Mouse (Mus musculus) embryo, embryonic 9.5 days (tissue): ENCODE measurements around the gene Cxcl5.

Experiments
- DNase-seq: peaks from one replicate; pipeline ENCODE4 v3.0.0-alpha.2; 2017; ENCODE audit errors: extremely low spot score

Cxcl5 gene

DNA sequence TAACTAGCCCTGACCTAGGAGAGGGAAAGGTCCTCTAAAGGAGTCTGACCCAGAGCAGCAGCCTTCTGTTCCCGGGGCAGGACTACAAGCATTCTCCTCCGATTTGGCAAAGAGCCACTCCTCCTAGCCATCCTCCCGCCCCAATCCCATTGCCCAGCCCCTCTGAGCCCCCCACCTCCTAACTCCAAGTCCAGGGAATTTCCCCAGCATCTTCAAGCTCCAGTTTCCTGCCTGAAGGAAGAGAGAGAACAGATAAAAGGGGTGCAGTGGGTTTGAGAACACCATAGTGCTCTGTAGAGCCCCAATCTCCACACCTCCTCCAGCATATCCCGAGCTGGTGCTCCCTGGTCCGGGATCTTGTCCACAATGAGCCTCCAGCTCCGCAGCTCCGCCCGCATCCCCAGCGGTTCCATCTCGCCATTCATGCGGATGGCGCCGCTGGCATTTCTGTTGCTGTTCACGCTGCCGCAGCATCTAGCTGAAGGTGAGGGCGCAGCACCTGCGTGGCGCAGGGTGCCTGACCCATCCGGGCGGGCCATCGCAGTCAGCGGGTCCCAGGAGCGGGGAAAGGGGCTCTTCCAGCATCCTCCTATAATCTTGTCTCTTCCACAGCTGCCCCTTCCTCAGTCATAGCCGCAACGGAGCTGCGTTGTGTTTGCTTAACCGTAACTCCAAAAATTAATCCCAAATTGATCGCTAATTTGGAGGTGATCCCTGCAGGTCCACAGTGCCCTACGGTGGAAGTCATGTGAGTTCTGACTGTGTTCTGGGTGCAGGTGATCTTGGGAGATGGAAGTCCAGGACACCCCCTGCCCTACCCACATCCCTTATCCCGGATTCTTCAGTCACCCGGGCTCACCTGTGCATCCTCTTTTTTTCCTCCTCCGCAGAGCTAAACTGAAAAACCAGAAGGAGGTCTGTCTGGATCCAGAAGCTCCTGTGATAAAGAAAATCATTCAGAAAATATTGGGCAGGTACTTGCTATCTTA is at the start of gene Cxcl5:
Gene Cxcl5 (plus strand): TSS at position 284 of the 989 bp plus-strand sequence.
- peak; percentile 26 for DNase-seq

DNA sequence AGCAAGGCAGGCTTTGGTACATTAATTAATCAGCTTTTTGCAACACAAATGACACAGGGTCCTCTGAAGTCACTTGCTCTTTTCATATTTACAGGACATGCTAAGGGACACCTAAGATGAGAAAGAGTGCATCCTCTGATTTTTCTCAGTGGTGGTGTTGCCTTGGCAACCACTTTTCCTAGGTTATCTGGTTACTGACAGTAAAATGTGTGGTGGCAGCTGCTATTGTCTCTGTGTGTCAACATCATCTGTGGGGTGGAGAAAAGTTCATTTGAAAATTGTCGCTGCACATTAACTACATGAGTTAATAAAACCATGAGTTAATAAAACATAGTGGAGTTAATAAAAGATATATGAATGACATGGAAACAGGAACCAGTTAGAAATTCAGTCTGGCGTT is 47.8 kb upstream of the Cxcl5 start:
- no peak for DNase-seq

DNA sequence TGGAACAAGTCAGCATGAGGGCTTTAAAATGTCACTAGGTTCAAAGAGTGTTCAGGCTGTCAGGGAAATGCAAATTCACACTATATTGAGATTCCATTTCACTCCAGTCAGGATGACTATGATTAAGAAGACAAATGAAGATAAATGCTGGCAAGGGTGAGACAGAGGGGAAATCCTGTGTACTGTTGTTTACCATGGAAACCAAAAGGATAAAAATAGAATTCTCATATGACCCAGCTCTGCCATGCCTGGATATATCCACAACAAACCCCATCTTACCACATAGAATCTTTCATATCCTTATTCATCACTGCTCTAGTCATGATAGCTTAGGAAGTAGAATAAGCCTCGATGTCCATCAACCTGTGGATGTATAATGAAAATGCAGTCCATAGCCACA is 41.2 kb upstream of the Cxcl5 start:
- no peak for DNase-seq

DNA sequence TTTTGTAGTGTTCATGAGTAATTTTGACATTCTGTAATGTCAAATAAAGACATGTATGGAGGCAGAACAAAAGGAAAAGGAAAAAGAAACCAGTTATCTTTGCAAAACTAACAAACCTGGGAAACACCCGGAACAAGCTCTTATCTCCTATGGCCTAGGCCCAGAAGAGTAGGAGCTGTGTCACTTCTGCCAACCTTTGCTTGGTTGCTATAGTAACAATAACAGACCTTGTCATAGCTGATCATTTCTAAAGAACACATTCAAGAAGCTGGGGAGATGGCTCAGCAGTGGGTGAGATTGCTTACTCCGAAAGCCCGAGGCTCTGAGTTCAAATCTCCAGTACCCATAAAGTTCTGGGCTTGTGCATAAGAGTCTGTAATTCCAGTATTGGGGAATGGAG is 36.5 kb upstream of the Cxcl5 start:
- no peak for DNase-seq

DNA sequence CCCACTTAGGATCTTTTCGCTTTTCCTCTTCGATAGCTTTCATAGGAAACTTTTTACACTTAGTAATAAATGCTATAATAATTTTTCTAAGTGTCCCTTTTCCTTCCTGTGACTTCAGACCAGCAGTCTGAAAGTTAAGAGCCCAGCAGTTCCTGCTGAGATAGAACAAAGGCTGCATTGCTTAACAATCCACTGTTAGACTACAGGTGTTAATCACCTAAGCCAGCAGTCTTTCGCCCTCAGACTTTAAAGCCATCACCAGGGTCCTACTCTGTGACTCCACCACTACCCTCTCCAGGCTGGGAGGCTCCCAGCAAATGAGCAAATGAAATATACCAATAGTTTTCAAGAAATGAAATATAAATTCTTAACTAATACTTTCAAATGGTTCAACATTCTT is 30.9 kb upstream of the Cxcl5 start:
- no peak for DNase-seq

DNA sequence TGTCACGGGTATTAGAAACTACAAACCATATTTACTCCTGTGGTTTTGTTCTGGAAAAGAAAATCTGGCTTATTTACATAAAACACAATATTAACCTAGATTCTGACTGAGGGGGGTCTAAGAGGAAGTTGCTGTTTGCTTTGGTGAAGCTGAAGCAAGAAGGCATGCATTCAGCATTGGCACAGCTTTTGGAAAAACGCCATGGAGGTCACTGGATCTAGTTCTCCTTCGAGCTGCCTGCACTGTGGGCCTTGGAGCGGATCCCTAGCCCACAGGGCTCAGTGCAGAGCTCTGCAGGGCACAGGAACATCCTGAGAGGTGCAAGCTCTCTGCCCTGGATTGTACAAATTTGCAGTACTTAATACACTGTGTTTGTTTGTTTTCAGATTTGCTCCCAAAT is 27.7 kb upstream of the Cxcl5 start:
- no peak for DNase-seq

DNA sequence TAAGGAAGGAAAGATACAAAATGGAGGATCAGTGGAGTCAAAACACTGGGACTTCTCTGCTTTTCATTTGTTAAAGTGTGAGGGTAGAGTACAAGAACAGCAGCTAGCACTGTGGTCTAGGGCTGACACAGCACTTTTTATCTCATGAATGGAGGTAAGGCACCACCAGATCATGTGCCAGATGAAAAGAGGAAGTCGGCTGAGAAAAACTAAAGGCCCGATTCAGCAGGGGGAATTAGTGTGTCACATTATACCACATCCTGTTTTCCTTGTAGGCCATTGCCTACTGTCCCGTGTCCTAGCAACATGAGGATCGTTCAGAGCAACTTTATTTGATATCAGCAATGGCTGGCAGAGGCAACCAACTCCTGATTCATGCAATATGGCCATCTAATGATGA is 17.1 kb upstream of the Cxcl5 start:
- no peak for DNase-seq

DNA sequence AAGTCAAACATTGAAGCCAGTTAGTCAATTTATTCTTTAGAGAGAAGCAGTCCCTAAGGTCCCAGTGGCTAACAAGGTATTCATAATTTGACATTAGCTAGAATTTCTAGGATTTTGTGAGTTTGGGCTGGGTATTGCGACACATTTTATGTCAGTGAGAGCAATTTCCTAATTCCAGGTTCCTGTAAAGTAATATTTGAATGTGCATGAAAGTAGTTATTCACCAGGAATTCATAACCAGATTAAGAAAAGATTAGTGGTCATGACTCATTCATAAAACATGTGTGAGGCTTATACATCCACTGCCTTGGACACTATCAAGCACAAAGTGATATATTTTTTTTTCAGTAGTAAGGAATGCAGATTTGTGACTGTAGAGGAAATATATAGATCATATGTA is 5.2 kb upstream of the Cxcl5 start:
- DNase-seq: no peak

DNA sequence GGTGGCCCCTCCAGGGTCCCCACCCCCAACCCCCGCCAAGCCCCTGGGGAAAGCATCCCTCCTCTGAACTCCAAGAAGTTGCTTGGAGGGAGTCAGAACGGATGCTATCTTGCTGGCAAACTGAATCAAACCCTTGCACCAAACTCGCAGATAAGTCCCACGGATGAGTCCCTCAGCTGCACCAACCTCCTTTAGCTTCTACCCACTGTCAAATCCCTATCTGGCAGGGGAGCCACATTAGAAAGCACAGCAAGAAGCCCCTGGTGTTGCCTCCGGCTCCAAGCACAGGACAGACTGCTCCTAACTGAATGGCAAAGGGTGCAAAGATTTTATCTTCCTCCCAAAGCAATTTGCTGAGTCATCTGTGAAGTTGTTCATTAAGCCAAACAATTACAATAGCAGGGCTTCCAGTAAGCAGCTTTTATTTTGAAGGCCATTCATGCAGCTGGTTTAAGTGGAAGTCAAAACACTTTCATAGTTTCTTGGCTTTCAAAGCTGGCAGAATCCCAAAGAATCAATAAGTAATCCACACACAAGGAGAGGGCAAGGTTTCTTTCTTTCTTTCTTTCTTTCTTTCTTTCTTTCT is 1.0 kb upstream of the Cxcl5 start:
- no peak for DNase-seq

DNA sequence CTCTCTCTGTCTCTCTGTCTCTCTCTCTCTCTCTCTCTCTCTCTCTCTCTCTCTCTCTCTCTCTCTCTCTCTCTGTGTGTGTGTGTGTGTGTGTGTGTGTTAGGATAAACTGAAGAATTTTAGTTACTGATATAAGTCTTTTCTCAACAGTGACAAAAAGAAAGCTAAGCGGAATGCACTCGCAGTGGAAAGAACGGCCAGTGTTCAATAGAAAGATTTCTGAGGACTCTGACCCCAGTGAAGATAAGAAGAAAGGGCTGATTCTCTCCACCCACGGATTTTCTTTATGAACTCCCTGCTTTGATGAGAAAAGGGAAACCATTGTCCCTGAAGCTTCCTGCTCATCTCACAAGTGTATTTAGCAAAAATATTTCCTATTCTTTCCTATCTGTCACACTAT is 1.1 kb downstream of the Cxcl5 start:
- no peak for DNase-seq

DNA sequence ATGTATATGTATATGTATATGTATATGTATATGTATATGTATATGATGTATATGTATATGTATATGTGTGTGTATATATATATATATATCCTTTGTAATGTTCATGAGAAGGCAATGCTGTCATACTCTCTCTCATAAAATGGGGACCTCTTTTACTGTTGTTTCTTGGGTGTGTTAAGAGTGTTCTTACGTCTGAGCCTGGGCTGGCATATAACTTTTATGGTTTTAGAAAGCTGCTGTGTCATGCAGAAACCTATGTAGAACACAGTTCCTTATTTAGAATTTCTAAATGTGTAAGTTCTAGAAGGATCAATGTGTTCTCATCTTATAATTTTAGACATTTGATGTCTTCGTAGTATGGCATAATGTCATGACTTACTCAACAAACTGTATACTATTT is 1.7 kb downstream of the Cxcl5 start:
- no peak for DNase-seq

DNA sequence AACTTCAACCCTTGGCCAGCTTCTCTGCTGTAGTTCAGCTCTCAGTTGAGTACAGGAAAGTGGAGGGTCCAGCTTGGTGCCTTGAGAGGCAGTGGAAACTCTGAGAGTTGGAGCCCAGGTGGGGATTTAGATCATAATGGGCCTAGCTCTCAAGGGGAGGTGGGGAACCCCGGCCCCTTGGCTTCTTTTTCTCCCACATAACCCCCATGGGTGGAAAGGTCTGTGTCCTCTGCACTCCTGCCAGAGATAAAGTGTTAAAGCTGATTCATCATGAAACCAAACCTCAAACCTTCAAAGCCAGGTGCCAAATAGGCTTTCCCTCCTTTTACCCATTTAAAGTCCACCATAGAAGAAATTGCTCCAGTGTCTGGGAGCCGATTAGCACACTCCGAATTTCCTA is 2.7 kb downstream of the Cxcl5 start:
- no peak for DNase-seq

DNA sequence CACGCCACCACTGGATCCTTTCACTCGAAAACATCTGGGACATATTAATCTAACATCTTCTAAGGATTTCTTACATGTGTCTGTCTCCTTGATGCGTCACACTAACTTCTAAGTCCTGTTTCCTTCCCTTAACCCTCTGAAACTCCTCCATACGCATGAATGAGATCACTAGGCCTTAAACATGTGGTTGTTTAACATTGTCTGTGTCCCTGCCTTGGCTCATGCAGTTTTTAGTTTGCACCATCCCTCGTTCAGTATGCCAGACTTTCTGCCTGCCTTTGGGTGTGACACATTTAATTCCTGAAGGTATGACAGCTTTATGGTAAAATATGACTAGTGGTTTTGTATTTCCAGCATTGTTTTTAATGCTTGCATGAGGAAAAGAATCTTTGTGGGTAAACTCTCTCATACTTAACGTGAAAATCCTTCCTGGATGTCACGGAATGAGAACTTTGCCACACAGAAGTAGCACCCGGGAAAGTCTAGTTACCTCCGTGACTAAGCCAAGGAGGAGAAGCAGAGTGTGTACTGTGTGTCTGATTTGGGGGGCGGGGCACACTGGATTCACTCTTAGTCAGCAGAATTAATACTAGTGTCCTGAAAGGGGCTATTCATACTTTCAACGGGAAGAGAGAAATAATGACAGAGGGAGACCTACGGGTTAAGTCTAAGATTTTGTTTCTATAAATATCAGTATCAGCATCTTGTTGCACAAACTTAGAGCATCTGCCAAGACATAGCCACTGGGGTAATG is 4.9 kb downstream of the Cxcl5 start:
- DNase-seq: no peak

DNA sequence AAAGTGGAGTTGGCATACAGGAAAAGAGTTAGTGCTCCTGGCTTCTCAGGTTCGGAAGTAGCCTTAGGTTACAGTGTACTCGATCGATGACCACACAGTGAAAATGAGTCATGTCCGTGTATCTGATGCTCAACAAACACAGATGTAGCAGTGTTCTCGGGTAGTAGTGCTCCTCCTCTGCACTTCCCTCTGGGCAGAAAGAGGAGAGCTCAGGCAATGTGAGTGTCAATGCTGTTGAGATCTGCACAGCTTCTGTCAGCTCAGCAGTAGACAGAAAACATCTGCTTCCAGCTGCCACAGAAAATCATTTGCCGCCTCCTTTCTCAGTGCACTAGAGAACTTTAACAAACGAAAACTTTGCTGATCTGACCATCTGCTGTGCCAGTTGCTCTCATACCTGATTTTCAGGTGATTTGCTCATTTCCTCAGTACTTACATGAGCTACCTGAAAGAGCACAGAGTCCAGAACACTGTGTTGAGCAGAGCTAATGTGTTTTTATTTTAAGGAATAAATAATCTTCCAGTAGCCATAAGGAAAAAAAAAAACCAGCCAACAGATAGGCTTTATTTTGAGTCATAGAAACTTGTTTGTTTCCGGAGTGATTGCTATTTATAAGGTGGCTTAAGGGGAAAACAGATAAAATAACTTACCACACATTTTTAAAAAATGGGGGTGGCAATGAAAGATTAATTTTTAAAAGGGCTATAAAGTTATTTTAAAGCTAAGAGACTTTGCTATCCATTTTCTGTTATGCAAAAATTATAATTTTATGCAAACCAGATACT is 6.9 kb downstream of the Cxcl5 start:
- no peak for DNase-seq

DNA sequence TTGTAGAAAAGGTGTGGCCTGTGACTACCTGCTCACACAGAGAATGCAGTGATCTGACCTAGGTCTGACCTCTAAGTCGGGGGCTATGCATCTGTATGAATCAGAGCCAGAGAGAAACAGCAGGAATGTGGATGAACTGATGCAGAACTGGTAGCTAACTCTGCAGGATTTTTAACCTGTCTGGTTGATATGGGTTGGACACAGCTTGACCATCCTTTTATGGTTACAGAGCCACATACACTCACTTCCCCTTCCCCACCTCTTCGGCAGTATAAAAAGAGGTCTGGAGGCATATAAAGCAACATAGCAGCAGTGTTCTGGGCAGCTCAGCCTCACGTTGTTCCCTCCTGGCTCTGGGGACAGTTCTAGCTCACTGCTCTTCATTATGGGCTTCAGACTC is 9.1 kb downstream of the Cxcl5 start, which contains the start of gene Ppbp:
Gene Ppbp (plus strand): TSS at position 301 of the 400 bp plus-strand sequence.
- DNase-seq: no peak

DNA sequence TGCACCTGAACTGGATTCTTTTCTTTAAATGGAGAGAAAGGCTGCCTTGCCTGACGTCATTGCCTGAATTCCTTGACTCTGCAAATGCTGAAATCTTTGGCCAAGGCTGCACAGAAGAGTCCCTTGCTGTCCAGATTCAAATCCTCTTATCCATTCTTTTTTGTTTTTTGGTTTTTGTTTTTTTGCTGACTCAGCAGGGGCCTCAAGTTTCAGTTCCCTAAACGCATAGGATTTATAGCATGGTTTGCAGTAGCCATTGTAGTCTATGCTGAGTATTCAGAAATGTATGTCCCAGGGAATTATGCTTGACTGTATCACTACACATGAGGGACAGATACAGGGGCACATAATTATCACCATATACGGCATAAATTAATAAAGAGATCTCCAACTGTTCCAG is 12.2 kb downstream of the Cxcl5 start:
- no peak for DNase-seq

DNA sequence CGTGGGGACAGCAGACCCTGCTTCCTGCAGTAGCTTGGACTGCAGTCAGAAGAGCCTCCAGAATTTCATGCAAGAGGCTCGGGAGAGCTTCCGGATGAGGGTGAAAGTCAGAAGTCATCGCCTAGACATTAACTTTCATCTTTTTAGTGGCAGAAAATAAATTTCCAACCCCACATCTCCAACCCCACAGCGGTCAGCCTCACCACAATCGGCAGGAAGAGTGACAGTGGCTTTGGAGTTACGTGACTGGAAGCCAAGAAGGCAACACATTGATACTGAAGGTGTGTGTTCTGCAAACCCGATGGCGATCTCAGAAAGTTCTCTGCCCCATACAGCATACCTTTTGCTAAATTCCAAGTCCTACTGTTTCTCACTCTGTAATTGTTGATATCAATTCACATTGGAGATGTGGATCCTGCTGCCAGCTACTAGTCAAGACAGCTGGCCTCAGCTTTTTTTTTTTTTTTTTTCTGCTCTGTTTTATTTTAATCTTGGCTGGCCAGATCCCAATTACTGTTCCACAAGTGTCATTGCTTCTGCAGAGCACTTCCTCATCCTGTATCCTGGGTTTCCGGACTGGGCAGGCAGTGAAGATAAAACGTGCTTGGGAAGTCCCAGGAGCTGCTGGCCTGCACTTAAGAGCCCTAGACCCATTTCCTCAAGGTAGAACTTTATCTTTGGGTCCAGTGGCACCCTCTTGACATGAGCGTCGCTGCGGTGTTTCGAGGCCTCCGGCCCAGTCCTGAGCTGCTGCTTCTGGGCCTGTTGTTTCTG is 12.9 kb downstream of the Cxcl5 start, which contains the start of gene Pf4:
Gene Pf4 (plus strand): TSS at position 556 of the 774 bp plus-strand sequence.
- no peak for DNase-seq

DNA sequence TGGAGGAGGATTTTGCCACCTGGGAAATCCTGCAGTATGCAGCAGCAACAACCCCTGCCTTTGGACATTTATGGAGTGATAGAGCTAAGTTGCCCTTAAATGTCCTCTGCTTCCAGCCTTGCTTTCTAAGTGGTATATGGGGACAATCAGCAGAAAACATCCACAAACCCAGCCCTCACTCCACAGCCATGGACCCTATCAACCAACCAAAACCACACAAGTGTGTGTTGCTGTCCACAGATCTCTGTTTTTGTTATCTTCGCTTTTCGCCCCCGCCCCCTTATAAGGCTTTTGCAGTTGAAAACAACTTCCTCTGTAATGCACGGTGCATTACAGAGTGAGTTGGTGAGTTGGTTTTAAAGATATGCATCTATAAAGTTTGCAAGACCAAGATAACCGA is 16.4 kb downstream of the Cxcl5 start:
- no peak for DNase-seq

DNA sequence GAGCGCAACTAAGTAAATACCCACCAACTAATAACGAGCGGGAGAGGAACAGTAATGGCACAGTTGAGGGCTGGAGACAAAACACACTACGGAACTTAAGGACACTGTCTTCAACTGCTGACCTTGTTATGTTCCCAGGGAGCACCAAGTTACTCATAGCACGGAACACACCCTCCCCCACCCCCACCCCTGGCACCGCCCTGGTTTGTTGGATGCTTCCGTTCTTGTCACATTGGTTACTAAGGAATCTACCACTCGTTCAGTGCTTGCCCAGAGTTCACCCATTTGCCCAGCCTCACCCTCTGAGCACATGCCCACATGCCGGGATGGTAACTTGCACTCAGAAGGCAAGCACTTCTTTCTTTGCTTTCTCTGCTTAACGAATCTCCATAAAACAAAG is 18.5 kb downstream of the Cxcl5 start:
- DNase-seq: no peak

DNA sequence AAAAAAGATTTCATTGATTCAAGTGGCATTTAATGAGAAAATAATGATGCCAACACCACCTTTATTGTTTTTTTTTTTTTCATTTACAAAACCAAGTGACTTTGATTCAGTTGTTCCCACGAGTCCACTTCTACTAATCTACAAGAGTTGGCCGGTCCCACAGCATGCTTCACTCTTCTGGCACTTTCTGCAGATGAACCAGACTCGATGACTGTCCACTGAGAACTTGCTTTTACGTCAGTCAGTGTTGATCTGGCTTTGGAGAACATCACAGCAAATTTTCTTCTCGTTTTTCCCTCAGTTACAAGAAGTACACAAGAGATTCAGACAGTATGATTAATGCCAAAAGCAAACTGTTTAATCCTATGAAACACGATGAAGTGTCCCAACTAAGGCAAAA is 19.7 kb downstream of the Cxcl5 start:
- no peak for DNase-seq

DNA sequence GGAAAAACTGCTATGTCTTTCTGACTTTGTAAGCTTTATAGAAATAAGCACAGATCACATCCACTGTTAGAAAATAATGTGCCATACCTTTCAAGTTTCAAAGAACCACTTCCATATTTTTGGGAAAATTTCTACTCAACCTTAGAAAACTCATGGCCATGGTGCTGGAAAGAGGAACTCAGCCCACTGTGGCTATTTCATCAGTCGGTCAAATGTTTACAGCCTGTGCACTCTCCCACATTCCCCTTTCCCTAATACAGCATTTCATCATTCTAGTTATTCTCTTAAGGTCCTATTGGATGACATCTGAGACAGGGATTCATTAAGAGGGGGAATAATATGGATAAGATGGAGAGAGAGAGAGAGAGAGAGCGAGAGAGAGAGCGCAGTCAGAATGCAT is 24.5 kb downstream of the Cxcl5 start:
- no peak for DNase-seq
